Mouse (Mus musculus) CH12.LX (cell line): ENCODE data around the gene Ptch2.

Source experiments
- CTCF ChIP-seq, 2 experiments: IDR thresholded peaks in 1 of 2; conservative IDR thresholded peaks in 1 of 2; 2 replicates each; pipeline ENCODE4 v1.5.1; 2011 to 2012; ENCODE audit warnings: low read depth in 2 of 2, low read length in 2 of 2, improper control_type of control experiment in 1 of 2, inconsistent platforms in 1 of 2, mild to moderate bottlenecking in 1 of 2, moderate library complexity in 1 of 2
- EP300 ChIP-seq: IDR thresholded peaks from 2 replicates; pipeline ENCODE4 v1.6.1; 2011; ENCODE audit warnings: low read length, improper control_type of control experiment
- KAT2A ChIP-seq: IDR thresholded peaks from 2 replicates; pipeline ENCODE4 v1.6.1; 2012; ENCODE audit warnings: low read length, improper control_type of control experiment, inconsistent platforms; ENCODE audit not compliant: insufficient replicate concordance
- MAFK ChIP-seq: IDR thresholded peaks from 2 replicates; pipeline ENCODE4 v1.6.1; 2011; ENCODE audit warnings: low read length, improper control_type of control experiment; ENCODE audit not compliant: insufficient replicate concordance
- MAZ ChIP-seq: IDR thresholded peaks from 2 replicates; pipeline ENCODE4 v1.6.1; 2012; ENCODE audit warnings: low read depth, mild to moderate bottlenecking, inconsistent platforms, low read length, improper control_type of control experiment, moderate library complexity
- MYC ChIP-seq: IDR thresholded peaks from 2 replicates; pipeline ENCODE4 v1.6.1; 2011; ENCODE audit warnings: low read depth, mild to moderate bottlenecking, improper control_type of control experiment, low read length
- NELFE ChIP-seq: IDR thresholded peaks from 2 replicates; pipeline ENCODE4 v1.6.1; 2011; ENCODE audit warnings: low read depth, low read length, improper control_type of control experiment
- POLR2A ChIP-seq: IDR thresholded peaks from 2 replicates; pipeline ENCODE4 v1.6.1; 2011; ENCODE audit warnings: low read depth, mild to moderate bottlenecking, improper control_type of control experiment, low read length
- SIN3A ChIP-seq: IDR thresholded peaks from 2 replicates; pipeline ENCODE4 v1.6.1; 2012; ENCODE audit warnings: low read length, improper control_type of control experiment, inconsistent platforms
- TCF12 ChIP-seq: IDR thresholded peaks from 2 replicates; pipeline ENCODE4 v1.6.1; 2014; ENCODE audit warnings: low read depth, mild to moderate bottlenecking, inconsistent platforms, low read length, improper control_type of control experiment
- UBTF ChIP-seq: IDR thresholded peaks from 2 replicates; pipeline ENCODE4 v1.6.1; 2012; ENCODE audit warnings: low read depth, mild to moderate bottlenecking, inconsistent platforms, low read length, improper control_type of control experiment, moderate library complexity
- ZC3H11A ChIP-seq: IDR thresholded peaks from 2 replicates; pipeline ENCODE4 v1.6.1; 2012; ENCODE audit warnings: low read depth, mild to moderate bottlenecking, inconsistent platforms, low read length, improper control_type of control experiment

DNA sequence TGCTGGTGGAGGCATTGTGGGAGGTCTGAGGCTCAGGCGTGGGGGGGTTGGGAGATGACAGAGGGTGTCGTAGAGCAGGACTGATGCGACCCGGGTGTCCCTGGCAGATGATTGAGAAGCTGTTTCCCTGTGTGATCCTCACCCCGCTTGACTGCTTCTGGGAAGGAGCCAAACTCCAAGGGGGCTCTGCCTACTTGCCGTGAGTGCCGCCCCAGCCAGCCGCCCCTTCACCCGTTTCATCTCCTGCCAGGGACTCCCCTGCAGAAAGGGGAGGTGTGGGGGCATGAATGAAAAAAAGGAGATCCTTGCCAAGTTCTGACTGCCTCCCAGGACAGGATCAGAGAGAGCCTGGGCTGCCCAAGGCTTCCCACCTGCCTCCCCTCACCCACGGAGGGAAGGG, 9.3 kb downstream of the Ptch2 start:
- TF ChIP-seq SIN3A (no peak), MAZ (no peak), MYC (no peak), CTCF (conservative IDR thresholded peaks at IDR 0.05 in 1 of 2, IDR thresholded peaks at IDR 0.05 in 1 of 2; ENCODE audit: low read depth in 2 of 2, low read length in 2 of 2) (no peak), MAFK (no peak), TCF12 (no peak), POLR2A (no peak), KAT2A (no peak), ZC3H11A (no peak), UBTF (no peak), EP300 (no peak), NELFE (no peak)
